Mouse (Mus musculus) kidney, adult 2 months (tissue): ENCODE measurements at regions not wholly inside any gene's neighbourhood (a gene's known extent, or its start where the extent isn't known, plus 50 kb on each side); places are given as distances from the start of the nearest gene placed in this dataset.
"Not testable (repeated sequence)": the region's sequence is repeated elsewhere in the genome, so short reads cannot be mapped to it uniquely, and the experiment has no call there.

Experiments
- DNase-seq: peaks from one replicate; pipeline ENCODE4 v3.0.0; 2021
- H3K27ac ChIP-seq: fragments of 200-500 bp; 2 replicates; pipeline ENCODE4 v1.5.1; 2012; ENCODE audit warnings: low read depth, low read length, control low read depth, inconsistent platforms; ENCODE audit not compliant: insufficient read depth
- H3K27me3 ChIP-seq: fragments of 200-500 bp; replicated peaks from 2 replicates; pipeline ENCODE4 v1.6.1; 2012; ENCODE audit warnings: mild to moderate bottlenecking, moderate library complexity, low read length, inconsistent platforms; ENCODE audit not compliant: control insufficient read depth, insufficient read depth
- H3K36me3 ChIP-seq: fragments of 200-500 bp; 2 replicates; pipeline ENCODE4 v1.6.1; 2012; ENCODE audit warnings: mild to moderate bottlenecking, moderate library complexity, low read length, inconsistent platforms; ENCODE audit not compliant: control insufficient read depth, insufficient read depth
- H3K4me1 ChIP-seq: fragments of 200-500 bp; 2 replicates; pipeline ENCODE4 v1.6.1; 2011; ENCODE audit warnings: low read length; ENCODE audit not compliant: control insufficient read depth, insufficient read depth
- H3K4me3 ChIP-seq: fragments of 200-500 bp; 2 replicates; pipeline ENCODE4 v1.5.1; 2011; ENCODE audit warnings: mild to moderate bottlenecking, low read depth, low read length, control low read depth; ENCODE audit not compliant: insufficient read depth
- CTCF ChIP-seq: fragments of 200-500 bp; conservative IDR thresholded peaks from 2 replicates; pipeline ENCODE4 v1.5.1; 2011; ENCODE audit warnings: low read depth, mild to moderate bottlenecking, control low read depth, low read length, moderate library complexity, mixed read lengths; ENCODE audit not compliant: insufficient read depth, insufficient read length
- POLR2A ChIP-seq: fragments of 200-500 bp; IDR thresholded peaks from one replicate; pipeline ENCODE4 v1.6.1; 2011; ENCODE audit warnings: low read depth, low read length, control low read depth
- WGBS: fragments of 180-500 bp; shearing (Covaris S2); methylation state at CpG from one replicate; pipeline ENCODE4 v1.1.7; 2018; 5-methylcytosine and 5-hydroxymethylcytosine counted together

DNA sequence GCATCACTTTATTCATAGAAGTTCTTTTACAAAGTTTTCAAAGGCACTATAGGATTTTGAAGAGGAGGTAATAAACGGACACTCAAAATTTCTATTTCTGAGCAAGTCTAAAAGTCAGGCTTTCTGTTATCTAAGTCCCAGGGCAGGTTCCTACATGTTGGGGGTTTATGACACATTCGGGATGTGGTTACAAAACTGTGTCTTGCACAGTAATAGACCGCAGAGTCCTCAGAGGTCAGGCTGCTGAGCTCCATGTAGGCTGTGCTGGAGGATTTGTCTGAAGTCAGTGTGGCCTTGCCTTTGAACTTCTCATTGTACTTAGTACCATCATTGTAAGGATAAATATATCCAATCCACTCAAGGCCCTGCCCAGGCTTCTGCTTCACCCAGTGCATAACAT is 1102.7 kb downstream of the Adam6a start:
- Histone ChIP-seq H3K4me1 (no peaks in the 10 kb centered on the region), H3K36me3 (no peaks in the 10 kb centered on the region), H3K27me3 (no peaks in the 10 kb centered on the region), H3K27ac (no peak overlapping the region), H3K4me3 (no peak overlapping the region)
- no peak for DNase-seq
- 82% methylated on average over 3 of the region's 3 CpGs for WGBS
- TF ChIP-seq POLR2A (no peak), CTCF (no peak)

DNA sequence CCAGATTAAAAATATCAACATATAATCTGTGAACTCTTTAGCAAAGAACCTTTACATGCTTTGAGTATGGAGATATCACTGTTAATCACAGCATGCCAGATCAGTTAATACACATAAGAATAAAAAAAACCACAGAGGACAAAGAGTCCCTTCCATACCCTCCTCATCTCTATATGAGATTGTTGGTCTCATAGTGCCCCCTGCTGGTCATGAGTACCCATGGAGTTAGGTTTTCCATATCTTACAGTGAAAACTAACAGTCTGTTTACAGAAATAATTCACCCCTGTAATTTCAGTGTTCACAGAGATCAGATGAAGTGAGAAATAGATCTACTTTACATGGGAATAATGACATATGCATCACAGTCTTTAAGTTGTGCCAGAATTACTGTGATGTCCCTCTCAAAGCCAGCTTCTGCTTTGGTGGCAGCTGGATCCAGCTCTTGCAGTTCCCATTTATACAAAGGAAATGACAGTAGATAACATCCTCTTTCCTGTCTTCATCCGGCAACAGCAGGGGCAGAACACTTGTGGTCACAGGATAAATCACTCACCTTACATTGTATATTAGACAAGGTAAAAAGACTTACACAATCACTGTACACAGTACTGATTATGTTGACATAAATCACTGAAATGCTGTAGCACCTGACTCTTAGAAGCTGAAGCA is 1106.9 kb downstream of the Adam6a start:
- not testable (repeated sequence) for H3K4me3 ChIP-seq, H3K36me3 ChIP-seq, H3K4me1 ChIP-seq, H3K27ac ChIP-seq, H3K27me3 ChIP-seq, DNase-seq
- 88% methylated on average over 1 of the region's 1 CpGs for WGBS

DNA sequence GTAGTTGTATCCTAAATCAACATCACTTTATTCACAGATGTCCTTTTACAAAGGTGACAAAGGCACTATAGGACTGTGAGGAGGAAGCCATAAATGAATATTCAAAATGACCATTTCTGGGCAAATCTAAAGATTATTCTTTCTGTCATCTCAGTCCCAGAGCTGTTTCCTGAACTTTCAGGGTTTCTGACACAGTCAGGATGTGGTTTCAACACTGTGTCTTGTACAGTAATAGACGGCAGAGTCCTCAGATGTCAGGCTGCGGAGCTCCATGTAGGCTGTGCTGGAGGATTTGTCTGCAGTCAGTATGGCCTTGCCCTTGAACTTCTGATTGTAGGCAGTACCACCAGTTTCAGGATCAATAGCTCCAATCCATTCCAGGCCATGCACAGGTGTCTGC is 1113.4 kb downstream of the Adam6a start:
- not testable (repeated sequence) for H3K27me3 ChIP-seq, DNase-seq, H3K4me3 ChIP-seq, H3K36me3 ChIP-seq, H3K4me1 ChIP-seq, H3K27ac ChIP-seq
- 92% methylated on average over 2 of the region's 2 CpGs for WGBS
